Mouse (Mus musculus): ENCODE results near the gene Mvb12b. TPM values are rescaled to one million over a fixed set of nuclear protein-coding genes. Genes with fewer than 3 reads are reported as not detected.

The Mvb12b gene
- polyA plus RNA-seq, 1 experiment from 2014 or later = 11.9 TPM

DNA sequence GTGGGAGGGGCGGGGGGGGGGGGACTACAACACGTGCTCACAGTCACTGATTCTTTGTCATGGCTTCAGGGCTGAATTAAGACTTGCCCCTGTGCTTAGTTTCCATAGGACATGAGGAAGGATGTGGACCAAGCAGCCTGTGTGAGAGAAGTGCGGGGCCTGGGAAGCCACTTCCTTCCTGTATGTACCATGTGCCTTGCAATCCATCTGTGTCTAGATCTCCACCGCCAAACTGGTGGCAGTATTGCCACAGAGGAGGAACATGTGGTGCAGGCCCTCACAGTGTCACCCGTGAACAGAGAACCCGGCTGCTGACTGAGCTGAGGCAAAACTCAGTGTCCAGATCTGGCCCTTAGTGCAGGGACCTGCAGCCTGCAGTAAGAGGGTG, 132.1 kb downstream of the Mvb12b start:
- ATAC-seq (ENCODE audit: insufficient read depth, low FRiP score) = 0 out of 2 replicates have a peak, but pooled peaks have one; percentile 9
- Histone ChIP-seq H3K27ac (ENCODE audit: low read length) (peak overlapping the region; percentile 89), H3K4me1 (ENCODE audit: control insufficient read depth, insufficient read depth, low read length) (peaks cover 36% of the 10 kb centered on the region), H3K4me2 (ENCODE audit: low read depth, low read length) (no peak overlapping the region), H3K27me3 (ENCODE audit: control insufficient read depth, insufficient read depth, low read length) (no peaks in the 10 kb centered on the region), H3K9ac (ENCODE audit: low read length) (no peak overlapping the region), H3K9me3 (replicated peaks; ENCODE audit: control insufficient read depth, low read length) (no peaks in the 10 kb centered on the region), H3K36me3 (ENCODE audit: control insufficient read depth, insufficient read depth, low read length) (no peaks in the 10 kb centered on the region), H3K4me3 (replicated peaks; ENCODE audit: low read length) (no peak overlapping the region)
- WGBS = 57% methylated on average over 6 of the region's 6 CpGs

DNA sequence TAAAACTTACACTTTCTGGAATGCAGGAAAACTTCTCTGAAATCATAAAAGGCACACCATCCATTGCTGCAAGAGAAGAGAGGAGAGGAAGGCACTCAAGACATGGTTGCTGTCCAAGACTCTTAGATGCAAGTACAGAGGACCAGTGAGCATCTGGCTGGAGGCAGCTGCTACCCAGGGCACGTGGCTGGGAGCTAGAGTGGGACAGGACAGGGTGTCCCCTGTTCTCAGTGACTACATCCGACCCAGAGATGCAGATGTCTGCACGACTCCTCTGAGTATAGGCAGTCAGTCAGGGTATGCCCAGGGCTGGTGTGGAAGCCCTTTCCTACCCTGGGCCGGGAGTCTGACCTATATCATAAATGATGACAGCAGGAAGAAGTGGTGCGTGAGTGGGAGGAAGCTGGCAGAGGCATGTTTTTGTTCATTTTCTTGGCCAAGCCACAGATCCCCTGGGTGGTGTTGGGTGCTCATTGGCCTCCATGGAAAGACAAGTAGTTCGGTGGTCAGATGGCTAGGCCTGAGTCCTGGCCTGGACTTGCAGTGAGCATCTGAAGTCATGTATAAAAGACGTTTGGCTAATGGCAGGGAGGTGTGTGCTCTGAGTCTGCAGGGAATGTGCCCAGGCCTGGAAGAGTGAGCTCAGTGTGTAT, 132.6 kb downstream of the Mvb12b start:
- peak overlapping the region; percentile 89 for H3K27ac ChIP-seq (ENCODE audit: low read length)
- no peak overlapping the region for H3K9ac ChIP-seq (ENCODE audit: low read length)
- no peaks in the 10 kb centered on the region for H3K9me3 ChIP-seq (replicated peaks; ENCODE audit: control insufficient read depth, low read length)
- H3K4me3 ChIP-seq (replicated peaks; ENCODE audit: low read length) = no peak overlapping the region
- WGBS = 58% methylated on average over 7 of the region's 7 CpGs
- H3K4me1 ChIP-seq (ENCODE audit: control insufficient read depth, insufficient read depth, low read length) = peaks cover 36% of the 10 kb centered on the region
- H3K4me2 ChIP-seq (ENCODE audit: low read depth, low read length) = no peak overlapping the region
- no peak for ATAC-seq (ENCODE audit: insufficient read depth, low FRiP score)
- H3K36me3 ChIP-seq (ENCODE audit: control insufficient read depth, insufficient read depth, low read length) = no peaks in the 10 kb centered on the region
- no peaks in the 10 kb centered on the region for H3K27me3 ChIP-seq (ENCODE audit: control insufficient read depth, insufficient read depth, low read length)

DNA sequence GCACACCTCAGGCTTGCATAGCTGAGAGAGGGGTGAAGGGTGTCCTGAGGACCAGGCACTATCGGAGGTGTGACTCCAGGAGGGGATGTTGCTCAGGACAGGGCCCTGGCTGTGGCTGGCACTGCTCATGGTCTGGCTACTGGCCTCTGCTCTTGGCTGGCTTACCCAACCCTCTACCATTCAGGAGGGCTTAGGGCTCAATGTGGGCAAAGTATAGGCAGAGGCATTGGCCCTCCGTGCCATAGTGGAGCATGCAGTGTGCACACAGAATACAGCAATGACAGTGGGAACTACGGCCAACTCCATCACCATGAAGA, 133.5 kb downstream of the Mvb12b start:
- no peaks in the 10 kb centered on the region for H3K27me3 ChIP-seq (ENCODE audit: control insufficient read depth, insufficient read depth, low read length)
- no peak overlapping the region for H3K4me2 ChIP-seq (ENCODE audit: low read depth, low read length)
- WGBS = 74% methylated on average over 3 of the region's 3 CpGs
- 0 out of 2 replicates have a peak, but pooled peaks cover 5% of the 10 kb centered on the region for H3K36me3 ChIP-seq (ENCODE audit: control insufficient read depth, insufficient read depth, low read length)
- peaks cover 36% of the 10 kb centered on the region for H3K4me1 ChIP-seq (ENCODE audit: control insufficient read depth, insufficient read depth, low read length)
- ATAC-seq (ENCODE audit: insufficient read depth, low FRiP score) = no peak
- H3K9ac ChIP-seq (ENCODE audit: low read length) = peak overlapping the region; percentile 46; the same call in 1 of the 2 replicates
- H3K9me3 ChIP-seq (replicated peaks; ENCODE audit: control insufficient read depth, low read length) = no peaks in the 10 kb centered on the region
- peak overlapping the region; percentile 89 for H3K27ac ChIP-seq (ENCODE audit: low read length)
- no peak overlapping the region for H3K4me3 ChIP-seq (replicated peaks; ENCODE audit: low read length)

DNA sequence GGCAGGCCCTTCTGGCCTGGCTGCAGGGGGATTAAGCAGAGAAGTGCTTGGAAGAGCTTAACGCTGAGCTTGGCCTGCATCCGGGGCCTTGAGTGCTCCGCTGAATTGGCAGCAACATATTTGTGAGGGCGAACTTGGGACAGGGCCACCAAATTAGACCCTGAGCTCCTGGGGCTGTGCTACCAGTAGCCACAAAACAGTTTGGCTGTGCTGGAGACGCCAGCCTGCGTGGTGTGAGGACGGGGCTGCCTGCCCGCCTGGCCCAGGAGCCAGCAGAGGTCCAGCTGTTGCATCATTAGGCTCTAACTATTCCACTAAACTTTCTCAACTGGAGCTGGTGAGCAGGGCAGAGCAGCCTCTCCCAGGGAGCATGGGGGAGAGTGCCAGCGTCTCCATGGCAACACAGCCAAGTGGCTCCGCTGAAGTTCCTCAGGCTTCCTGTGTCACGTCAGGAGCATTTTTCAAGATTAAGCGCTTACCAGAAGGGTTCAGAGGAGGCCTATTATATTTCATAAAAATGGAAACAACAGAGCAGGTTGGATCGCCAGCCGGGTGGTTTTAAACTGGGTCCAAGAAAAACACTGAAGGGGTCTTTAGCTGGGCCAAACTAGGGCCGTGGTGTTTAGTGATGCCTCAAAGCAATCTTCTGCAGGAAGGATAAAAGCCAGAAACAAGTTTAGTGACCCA, 134.0 kb downstream of the Mvb12b start:
- peak overlapping the region; percentile 46; the same call in 1 of the 2 replicates for H3K9ac ChIP-seq (ENCODE audit: low read length)
- 0 out of 2 replicates have a peak overlapping the region, but pooled peaks have one; percentile 10 for H3K4me2 ChIP-seq (ENCODE audit: low read depth, low read length)
- H3K36me3 ChIP-seq (ENCODE audit: control insufficient read depth, insufficient read depth, low read length) = 0 out of 2 replicates have a peak, but pooled peaks cover 9% of the 10 kb centered on the region
- WGBS = 25% methylated on average over 15 of the region's 15 CpGs
- H3K4me3 ChIP-seq (replicated peaks; ENCODE audit: low read length) = no peak overlapping the region
- peaks cover 36% of the 10 kb centered on the region for H3K4me1 ChIP-seq (ENCODE audit: control insufficient read depth, insufficient read depth, low read length)
- no peaks in the 10 kb centered on the region for H3K9me3 ChIP-seq (replicated peaks; ENCODE audit: control insufficient read depth, low read length)
- peak overlapping the region; percentile 89 for H3K27ac ChIP-seq (ENCODE audit: low read length)
- no peaks in the 10 kb centered on the region for H3K27me3 ChIP-seq (ENCODE audit: control insufficient read depth, insufficient read depth, low read length)
- ATAC-seq (ENCODE audit: insufficient read depth, low FRiP score) = peak; percentile 88

DNA sequence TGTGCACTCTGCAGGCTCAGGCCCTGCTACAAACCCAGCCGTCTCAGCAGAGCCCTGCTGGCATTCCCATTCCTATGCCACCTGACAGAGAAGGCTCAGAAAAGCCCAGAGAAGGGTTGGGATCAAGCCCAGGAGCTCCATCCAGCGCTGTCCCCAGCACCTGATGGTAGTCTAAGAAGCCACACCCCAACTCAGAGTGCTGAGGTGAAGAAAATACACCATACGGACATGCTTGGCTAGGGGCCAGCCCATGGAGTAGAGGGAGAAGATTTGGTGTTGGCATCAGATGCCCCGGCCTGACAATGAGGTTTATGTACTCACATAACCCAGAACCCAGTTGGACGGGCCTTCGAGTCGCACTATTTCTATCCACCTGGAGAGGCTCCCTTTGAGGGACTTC, 137.1 kb downstream of the Mvb12b start:
- no peak for ATAC-seq (ENCODE audit: insufficient read depth, low FRiP score)
- Histone ChIP-seq H3K27me3 (ENCODE audit: control insufficient read depth, insufficient read depth, low read length) (no peaks in the 10 kb centered on the region), H3K9ac (ENCODE audit: low read length) (no peak overlapping the region), H3K36me3 (ENCODE audit: control insufficient read depth, insufficient read depth, low read length) (0 out of 2 replicates have a peak, but pooled peaks cover 9% of the 10 kb centered on the region), H3K27ac (ENCODE audit: low read length) (no peak overlapping the region), H3K4me1 (ENCODE audit: control insufficient read depth, insufficient read depth, low read length) (peaks cover 30% of the 10 kb centered on the region), H3K9me3 (replicated peaks; ENCODE audit: control insufficient read depth, low read length) (no peaks in the 10 kb centered on the region), H3K4me3 (replicated peaks; ENCODE audit: low read length) (no peak overlapping the region), H3K4me2 (ENCODE audit: low read depth, low read length) (no peak overlapping the region)
- WGBS = 82% methylated on average over 7 of the region's 7 CpGs

DNA sequence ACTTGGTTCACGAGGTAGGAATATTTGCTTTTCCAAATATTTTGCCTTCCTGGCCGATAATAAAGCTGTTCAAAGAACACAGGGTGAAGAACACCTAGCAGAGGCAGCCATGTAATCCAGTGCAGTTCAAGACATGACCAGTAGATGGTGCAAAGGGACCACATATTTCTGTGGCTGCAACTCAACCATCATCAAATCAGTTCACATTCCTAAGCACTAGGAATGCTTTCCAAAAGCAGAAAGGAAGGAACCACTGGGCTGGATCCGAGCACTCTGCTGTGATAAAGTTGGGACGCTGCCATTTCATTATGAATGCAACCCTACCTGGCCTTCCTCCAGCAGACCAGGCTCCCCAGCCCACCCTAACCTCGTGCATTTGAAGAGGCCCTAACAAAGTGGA, 141.3 kb downstream of the Mvb12b start:
- H3K4me3 ChIP-seq (replicated peaks; ENCODE audit: low read length) = no peak overlapping the region
- no peak overlapping the region for H3K27ac ChIP-seq (ENCODE audit: low read length)
- H3K27me3 ChIP-seq (ENCODE audit: control insufficient read depth, insufficient read depth, low read length) = no peaks in the 10 kb centered on the region
- ATAC-seq (ENCODE audit: insufficient read depth, low FRiP score) = peak; percentile 64; the same call in 1 of the 2 replicates
- H3K9ac ChIP-seq (ENCODE audit: low read length) = no peak overlapping the region
- H3K9me3 ChIP-seq (replicated peaks; ENCODE audit: control insufficient read depth, low read length) = no peaks in the 10 kb centered on the region
- no peaks in the 10 kb centered on the region for H3K4me1 ChIP-seq (ENCODE audit: control insufficient read depth, insufficient read depth, low read length)
- 8% methylated on average over 5 of the region's 5 CpGs for WGBS
- no peak overlapping the region for H3K4me2 ChIP-seq (ENCODE audit: low read depth, low read length)
- 0 out of 2 replicates have a peak, but pooled peaks cover 9% of the 10 kb centered on the region for H3K36me3 ChIP-seq (ENCODE audit: control insufficient read depth, insufficient read depth, low read length)

DNA sequence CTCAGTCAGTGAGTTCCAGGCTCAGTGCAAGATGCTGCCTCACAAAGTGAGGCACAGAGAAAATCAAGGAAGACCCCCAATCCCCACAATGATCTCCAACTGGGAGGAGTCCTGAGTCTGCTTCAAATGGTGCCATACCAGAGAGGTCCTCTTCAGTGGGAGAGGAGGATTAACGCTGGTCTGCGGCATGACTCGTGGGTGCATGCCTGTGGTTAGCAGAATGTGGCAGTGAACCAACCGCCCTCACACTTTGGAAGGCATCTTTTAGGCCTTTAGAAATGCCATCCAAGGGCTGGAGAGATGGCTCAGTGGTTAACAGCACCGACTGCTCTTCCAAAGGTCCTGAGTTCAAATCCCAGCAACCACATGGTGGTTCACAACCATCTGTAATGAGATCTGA, 142.0 kb downstream of the Mvb12b start:
- Histone ChIP-seq H3K36me3 (ENCODE audit: control insufficient read depth, insufficient read depth, low read length) (0 out of 2 replicates have a peak, but pooled peaks cover 9% of the 10 kb centered on the region), H3K27ac (ENCODE audit: low read length) (no peak overlapping the region), H3K9me3 (replicated peaks; ENCODE audit: control insufficient read depth, low read length) (no peaks in the 10 kb centered on the region), H3K4me3 (replicated peaks; ENCODE audit: low read length) (no peak overlapping the region), H3K27me3 (ENCODE audit: control insufficient read depth, insufficient read depth, low read length) (no peaks in the 10 kb centered on the region), H3K9ac (ENCODE audit: low read length) (no peak overlapping the region), H3K4me2 (ENCODE audit: low read depth, low read length) (no peak overlapping the region), H3K4me1 (ENCODE audit: control insufficient read depth, insufficient read depth, low read length) (no peaks in the 10 kb centered on the region)
- no peak for ATAC-seq (ENCODE audit: insufficient read depth, low FRiP score)
- WGBS = 95% methylated on average over 5 of the region's 5 CpGs

DNA sequence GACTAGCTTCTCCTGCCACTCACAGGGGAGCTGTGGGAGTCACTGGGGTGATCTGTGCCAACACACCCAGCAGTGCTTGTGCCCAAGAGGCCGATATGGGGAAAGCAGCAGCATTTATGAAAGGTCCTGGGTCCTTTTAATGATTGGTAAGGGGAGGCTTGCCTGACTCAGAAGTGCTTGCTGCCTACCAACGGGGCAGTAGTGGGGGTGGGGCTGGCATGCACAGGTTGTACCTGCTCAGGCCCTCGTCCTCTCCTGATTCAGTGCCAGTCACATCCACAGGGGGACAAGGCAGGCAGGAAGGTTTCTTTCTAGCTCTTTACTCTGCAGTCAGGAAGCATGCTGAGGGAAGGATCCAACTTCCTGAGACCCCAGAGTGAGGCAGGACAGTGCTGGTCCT, 150.6 kb downstream of the Mvb12b start:
- no peak for ATAC-seq (ENCODE audit: insufficient read depth, low FRiP score)
- no peaks in the 10 kb centered on the region for H3K9me3 ChIP-seq (replicated peaks; ENCODE audit: control insufficient read depth, low read length)
- no peak overlapping the region for H3K9ac ChIP-seq (ENCODE audit: low read length)
- no peak overlapping the region for H3K4me2 ChIP-seq (ENCODE audit: low read depth, low read length)
- H3K4me3 ChIP-seq (replicated peaks; ENCODE audit: low read length) = no peak overlapping the region
- 58% methylated on average over 3 of the region's 3 CpGs for WGBS
- H3K36me3 ChIP-seq (ENCODE audit: control insufficient read depth, insufficient read depth, low read length) = no peaks in the 10 kb centered on the region; the same call in 1 of the 2 replicates
- H3K4me1 ChIP-seq (ENCODE audit: control insufficient read depth, insufficient read depth, low read length) = no peaks in the 10 kb centered on the region
- H3K27ac ChIP-seq (ENCODE audit: low read length) = no peak overlapping the region; the same call in 1 of the 2 replicates
- no peaks in the 10 kb centered on the region for H3K27me3 ChIP-seq (ENCODE audit: control insufficient read depth, insufficient read depth, low read length)

DNA sequence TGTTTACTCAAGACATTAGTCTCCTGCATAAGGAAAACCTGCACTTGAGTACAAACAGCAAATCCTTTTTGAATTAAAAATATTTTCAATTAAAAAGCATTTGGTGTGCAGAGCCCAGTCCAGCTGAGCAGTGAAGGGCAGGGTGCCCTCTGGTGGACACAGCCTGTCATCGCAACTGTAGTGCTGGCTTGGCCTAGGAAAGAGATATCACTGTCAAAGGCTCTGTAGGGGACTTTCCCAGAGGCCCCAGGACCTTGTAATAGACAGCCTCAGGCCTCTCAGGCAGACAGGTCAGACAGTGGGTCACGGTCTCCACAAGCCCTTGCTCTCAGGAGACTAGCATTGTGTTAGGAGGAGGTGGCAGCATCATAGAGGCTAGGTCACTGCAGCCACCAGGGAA, 151.0 kb downstream of the Mvb12b start:
- Histone ChIP-seq H3K27ac (ENCODE audit: low read length) (peak overlapping the region; percentile 55), H3K4me3 (replicated peaks; ENCODE audit: low read length) (no peak overlapping the region), H3K4me2 (ENCODE audit: low read depth, low read length) (no peak overlapping the region), H3K9ac (ENCODE audit: low read length) (no peak overlapping the region), H3K4me1 (ENCODE audit: control insufficient read depth, insufficient read depth, low read length) (no peaks in the 10 kb centered on the region), H3K27me3 (ENCODE audit: control insufficient read depth, insufficient read depth, low read length) (no peaks in the 10 kb centered on the region), H3K36me3 (ENCODE audit: control insufficient read depth, insufficient read depth, low read length) (no peaks in the 10 kb centered on the region; the same call in 1 of the 2 replicates), H3K9me3 (replicated peaks; ENCODE audit: control insufficient read depth, low read length) (no peaks in the 10 kb centered on the region)
- 4% methylated on average over 2 of the region's 2 CpGs for WGBS
- ATAC-seq (ENCODE audit: insufficient read depth, low FRiP score) = no peak

All from stomach, embryonic 16.5 days (tissue).